Mouse (Mus musculus) Patski (cell line): ENCODE data around the gene Sgcd. TPM values are rescaled to one million over a fixed set of nuclear protein-coding genes. Genes with fewer than 3 reads are reported as not detected.

Experiments
- ATAC-seq: fragments of 100-300 bp; one replicate; pipeline ENCODE4 v1.8.0; 2021
- CTCF ChIA-PET: fragments of 350-600 bp; sonication (Branson Sonifier 250); formaldehyde crosslinking; loops from one replicate; lab custom pipeline; 2022; ENCODE audit warnings: inconsistent platforms; lab: Charles Lee
- POLR2A ChIA-PET: fragments of 350-600 bp; sonication (Branson Sonifier 250); formaldehyde crosslinking; loops from one replicate; lab custom pipeline; 2022; ENCODE audit warnings: antibody characterized with exemption, inconsistent platforms; lab: Charles Lee
- DNase-seq: peaks from one replicate; pipeline ENCODE4 v3.0.0-alpha.2; 2011; ENCODE audit warnings: low read depth, low spot score
- H3K27me3 ChIP-seq: fragments of 371-371 bp; one replicate; pipeline ENCODE4 v1.5.1; 2021
- CTCF ChIP-seq: fragments of 100-300 bp; IDR thresholded peaks from one replicate; pipeline ENCODE4 v1.5.1; 2021
- in situ Hi-C: fragments of 300-500 bp; cut with MboI; formaldehyde crosslinking; loops from 3 replicates; pipeline ENCODE4 v1.11.1; 2018; ENCODE audit warnings: low pct_unique_long_range_greater_than_20kb, mixed read lengths
- polyA plus RNA-seq: library from polyadenylated mRNA; unstranded; gene quantifications from one replicate; pipeline ENCODE4 v1.2.3, GENCODE M21; 2021

Sgcd gene
- polyA plus RNA-seq, 1 experiment from 2014 or later, result not detected

DNA sequence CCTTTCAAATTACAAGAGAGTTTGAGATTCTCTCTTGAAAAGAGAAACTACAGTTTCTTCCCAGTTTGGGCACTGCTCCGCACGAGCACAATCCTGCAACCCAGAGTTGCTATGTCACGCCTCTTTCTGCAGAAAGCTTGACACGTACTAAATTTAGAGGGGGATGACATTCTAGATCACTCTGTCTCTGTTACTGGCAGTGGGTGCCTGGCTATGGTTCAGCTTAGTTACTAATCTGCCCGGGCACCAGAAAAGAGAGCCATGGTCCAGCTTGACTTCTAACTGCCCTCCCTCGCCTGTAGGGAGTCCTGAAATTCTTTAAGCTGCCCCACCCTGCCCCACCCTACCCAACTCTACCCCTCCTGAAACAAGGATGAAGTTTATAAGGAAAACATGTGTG lies 611.3 kb downstream of the Sgcd start:
- H3K27me3 ChIP-seq, result no peaks in the 10 kb centered on the region
- ChIA-PET CTCF (no interaction called here), POLR2A (no interaction called here)
- DNase-seq (no peak), ATAC-seq (no peak)
- no peak for TF ChIP-seq CTCF
- in situ Hi-C loops, result no loop called here

DNA sequence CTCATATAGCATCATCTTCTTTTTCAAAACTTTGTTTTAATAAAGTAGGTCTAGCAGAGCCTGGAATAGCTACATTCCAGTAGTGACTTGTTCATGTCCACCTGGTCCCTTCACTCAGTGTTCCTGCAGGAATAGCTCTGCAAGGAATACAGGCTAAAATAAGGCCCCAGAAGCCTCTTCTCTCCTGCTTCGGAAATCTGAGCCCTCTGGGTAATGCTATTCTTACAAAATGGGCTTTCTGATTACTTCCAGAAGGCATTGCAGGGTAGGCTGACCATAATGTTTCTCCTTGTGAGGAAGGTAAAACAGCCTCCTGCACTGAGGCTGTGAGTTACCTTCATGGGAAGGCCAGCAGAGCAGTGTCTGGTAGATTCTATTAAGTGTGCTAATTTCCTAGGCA lies 611.9 kb downstream of the Sgcd start:
- DNase-seq (no peak), ATAC-seq (no peak)
- no peak for TF ChIP-seq CTCF
- no peaks in the 10 kb centered on the region for H3K27me3 ChIP-seq
- POLR2A ChIA-PET, result no interaction called here
- CTCF ChIA-PET, result no interaction called here
- in situ Hi-C loops, result no loop called here

DNA sequence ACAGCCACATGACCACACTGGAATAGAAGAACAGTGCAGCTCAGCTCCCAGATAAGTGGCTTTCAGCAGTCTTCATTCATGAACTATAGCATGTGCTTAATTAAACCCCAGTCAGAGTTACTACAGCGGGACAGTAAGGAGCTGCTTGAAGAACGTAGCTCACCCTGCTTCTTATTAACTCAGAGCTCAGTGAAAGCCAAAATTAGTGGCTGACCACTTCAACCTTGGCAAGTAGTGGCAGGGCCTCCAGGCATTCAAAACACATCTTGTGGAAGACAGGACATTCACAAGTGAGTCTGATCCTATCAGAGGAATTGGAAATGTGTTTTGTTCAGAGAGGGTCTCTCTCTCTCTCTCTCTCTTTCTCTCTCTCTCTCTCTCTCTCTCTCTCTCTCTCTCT lies 617.2 kb downstream of the Sgcd start:
- no peak for DNase-seq
- H3K27me3 ChIP-seq, result no peaks in the 10 kb centered on the region
- no peak for TF ChIP-seq CTCF
- in situ Hi-C loops, result no loop called here
- ATAC-seq, result no peak
- POLR2A ChIA-PET, result interaction anchor here (0.7 kb wide), 1 partner anchor 526 kb away, joined by 3 read pairs; no protein-coding TSS in a partner anchor
- CTCF ChIA-PET, result no interaction called here

DNA sequence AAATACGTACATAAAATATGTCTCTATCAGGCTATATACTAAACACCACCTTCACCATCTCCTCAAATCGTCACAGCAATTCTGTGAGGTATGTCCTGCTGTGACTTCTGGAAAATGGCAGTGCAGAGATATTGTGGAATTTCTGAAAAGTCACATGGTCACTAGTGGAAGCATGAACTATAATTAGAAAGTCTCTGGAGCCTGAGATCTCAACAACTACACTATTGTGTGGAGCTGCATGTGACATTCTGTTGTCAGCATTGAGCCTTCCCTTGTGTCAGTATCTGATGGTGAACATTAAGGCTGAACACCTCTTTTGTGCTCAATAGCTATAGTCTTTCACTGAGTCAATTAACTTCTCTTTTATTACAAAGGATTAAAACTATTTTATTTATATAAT lies 637.2 kb downstream of the Sgcd start:
- no peak for ATAC-seq
- no peaks in the 10 kb centered on the region for H3K27me3 ChIP-seq
- no peak for TF ChIP-seq CTCF
- in situ Hi-C loops, result no loop called here
- CTCF ChIA-PET, result no interaction called here
- no peak for DNase-seq
- POLR2A ChIA-PET, result no interaction called here

DNA sequence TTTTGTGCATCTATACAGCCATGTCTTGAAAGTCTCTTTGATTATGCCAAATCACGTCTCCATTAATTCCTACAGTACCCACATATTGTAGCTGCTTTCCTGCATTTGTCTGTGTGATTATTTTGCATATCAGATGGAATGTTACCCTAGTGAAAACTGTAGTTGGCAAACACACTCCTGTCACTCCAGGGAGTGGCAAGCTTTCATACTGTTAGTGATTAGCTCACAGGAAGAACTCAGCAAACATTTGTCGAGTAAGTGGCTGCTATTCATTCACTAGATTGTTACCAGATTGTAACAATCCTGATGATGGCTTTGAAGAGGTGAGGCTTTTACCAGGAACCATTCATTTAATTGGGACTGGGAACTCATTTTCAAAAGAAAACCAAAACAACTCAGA lies 645.3 kb downstream of the Sgcd start:
- POLR2A ChIA-PET, result no interaction called here
- H3K27me3 ChIP-seq, result no peaks in the 10 kb centered on the region
- ATAC-seq (no peak), DNase-seq (no peak)
- TF ChIP-seq CTCF, result no peak
- in situ Hi-C loops, result no loop called here
- CTCF ChIA-PET, result no interaction called here

DNA sequence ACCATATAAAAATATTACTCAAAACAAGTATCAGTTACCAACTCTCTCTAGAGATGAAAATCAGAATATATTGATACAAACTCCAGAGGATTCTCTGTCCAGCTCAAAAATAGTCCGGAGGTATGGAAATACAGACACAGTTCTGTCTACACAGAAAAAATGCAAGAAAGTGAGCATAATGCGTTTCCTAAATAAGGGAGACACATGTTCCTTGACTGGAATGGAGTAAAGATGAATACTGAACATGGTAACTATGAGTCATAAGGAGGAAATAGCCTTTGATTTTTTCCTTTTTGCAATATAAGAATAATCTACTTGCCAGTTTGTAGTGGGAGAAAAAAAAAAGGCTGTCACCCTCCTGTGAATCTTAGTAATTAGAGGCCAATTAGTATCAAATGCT lies 655.1 kb downstream of the Sgcd start:
- ChIA-PET CTCF (no interaction called here), POLR2A (no interaction called here)
- ATAC-seq (no peak), DNase-seq (no peak)
- TF ChIP-seq CTCF, result no peak
- H3K27me3 ChIP-seq, result peaks cover 3% of the 10 kb centered on the region
- in situ Hi-C loops, result no loop called here

DNA sequence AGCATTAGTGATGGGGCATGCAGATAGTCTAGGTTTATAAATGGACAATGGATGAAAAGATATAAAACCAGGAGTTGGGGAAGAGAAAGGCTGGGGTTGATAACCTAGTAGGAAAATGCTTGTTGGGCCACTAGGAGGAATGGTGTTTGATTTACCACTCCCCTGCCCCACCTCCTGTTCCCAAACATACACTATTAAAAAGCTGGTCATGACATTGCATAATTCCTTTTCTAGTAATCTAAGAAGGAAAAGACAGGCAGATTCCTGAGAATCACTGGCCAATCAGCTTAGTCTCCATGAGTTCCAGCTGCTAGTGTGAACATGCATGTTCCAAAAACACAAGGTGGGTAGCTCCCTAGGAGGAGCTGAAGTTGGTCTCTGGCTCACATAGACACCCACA lies 683.2 kb downstream of the Sgcd start:
- DNase-seq, result no peak
- CTCF ChIA-PET, result no interaction called here
- POLR2A ChIA-PET, result no interaction called here
- no peaks in the 10 kb centered on the region for H3K27me3 ChIP-seq
- no peak for ATAC-seq
- in situ Hi-C loops, result no loop called here
- no peak for TF ChIP-seq CTCF

DNA sequence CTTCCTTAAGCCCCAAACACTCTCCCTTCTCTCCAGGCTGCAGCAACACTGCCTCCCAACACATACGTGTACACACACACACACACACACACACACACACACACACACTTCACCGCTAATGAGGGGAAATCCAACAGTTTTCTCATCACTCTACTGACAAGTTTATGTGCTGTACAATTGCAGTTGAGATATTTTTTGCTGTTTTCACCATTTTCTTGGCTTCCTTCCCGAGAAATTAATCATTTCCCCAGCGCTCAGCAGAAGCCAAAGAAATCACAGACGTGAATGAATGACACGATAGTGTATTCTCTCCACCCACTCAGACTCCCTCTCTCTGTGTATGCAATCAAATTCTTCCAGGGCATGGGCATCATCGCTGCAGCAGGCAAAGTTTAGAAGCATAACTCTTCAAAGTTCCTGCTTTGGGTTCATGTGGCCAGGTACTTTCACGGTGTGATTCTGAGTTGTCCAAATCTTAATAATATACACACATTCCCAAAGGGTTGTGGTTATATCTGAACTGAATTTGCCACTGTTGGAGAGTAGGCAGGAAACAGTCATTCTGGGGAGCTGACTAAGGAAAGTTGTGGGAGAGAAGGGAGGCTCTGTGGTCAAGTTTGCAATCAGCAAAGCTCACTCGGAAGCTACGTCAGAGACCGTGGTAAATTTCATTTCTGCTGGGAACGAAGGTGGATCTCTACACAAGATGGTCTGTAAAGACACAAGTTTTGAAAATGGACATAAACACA lies 683.9 kb downstream of the Sgcd start:
- TF ChIP-seq CTCF, result no peak
- DNase-seq (no peak), ATAC-seq (no peak)
- in situ Hi-C loops, result no loop called here
- ChIA-PET POLR2A (no interaction called here), CTCF (no interaction called here)
- H3K27me3 ChIP-seq, result no peaks in the 10 kb centered on the region

DNA sequence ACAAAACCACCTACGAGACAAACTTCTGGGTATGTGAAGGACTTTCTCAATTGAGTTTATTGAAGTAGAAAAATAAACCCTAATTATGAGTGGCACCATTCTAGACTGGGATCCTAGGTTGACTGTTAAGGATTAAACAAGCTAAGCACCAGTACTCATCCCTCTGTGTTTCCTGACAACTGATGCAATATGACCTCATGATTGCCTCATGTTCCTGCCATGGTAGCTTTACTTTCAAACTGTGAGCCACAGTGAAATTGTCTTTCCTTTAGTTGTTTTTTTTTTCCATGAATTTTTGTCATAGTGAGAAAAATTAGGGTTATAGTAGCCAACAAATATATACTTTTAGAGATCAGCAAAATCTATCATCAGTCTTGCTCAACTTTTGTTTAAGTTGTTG lies 689.0 kb downstream of the Sgcd start:
- no peak for TF ChIP-seq CTCF
- H3K27me3 ChIP-seq, result no peaks in the 10 kb centered on the region
- ChIA-PET CTCF (no interaction called here), POLR2A (no interaction called here)
- in situ Hi-C loops, result no loop called here
- no peak for ATAC-seq
- no peak for DNase-seq

DNA sequence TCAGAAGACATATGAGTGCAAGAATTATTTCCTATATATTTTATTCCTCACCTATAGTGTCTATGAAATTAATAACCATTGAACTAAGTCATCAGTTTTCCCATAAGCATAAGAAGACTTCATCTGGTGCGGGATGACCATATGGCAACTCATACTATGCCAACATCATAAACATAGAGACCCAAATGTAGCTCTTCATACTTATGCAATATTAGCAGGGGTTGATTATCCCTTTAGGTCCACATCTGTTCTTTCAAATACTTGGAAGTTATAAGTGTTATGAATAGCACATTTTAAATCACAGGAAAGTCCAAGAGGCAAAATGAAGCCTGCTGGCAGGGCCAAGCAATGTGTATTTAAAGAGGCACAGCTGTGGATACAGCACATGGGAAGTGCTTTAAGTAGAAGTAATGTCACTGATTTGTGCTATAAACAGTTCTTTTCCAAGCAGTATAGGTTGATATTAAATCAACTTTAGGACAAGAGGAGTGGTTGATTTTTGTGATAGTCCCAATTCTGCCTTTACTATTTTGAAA lies 690.9 kb downstream of the Sgcd start:
- CTCF ChIA-PET, result no interaction called here
- no peak for DNase-seq
- TF ChIP-seq CTCF, result no peak
- no peaks in the 10 kb centered on the region for H3K27me3 ChIP-seq
- ATAC-seq, result no peak
- POLR2A ChIA-PET, result no interaction called here
- in situ Hi-C loops, result no loop called here

DNA sequence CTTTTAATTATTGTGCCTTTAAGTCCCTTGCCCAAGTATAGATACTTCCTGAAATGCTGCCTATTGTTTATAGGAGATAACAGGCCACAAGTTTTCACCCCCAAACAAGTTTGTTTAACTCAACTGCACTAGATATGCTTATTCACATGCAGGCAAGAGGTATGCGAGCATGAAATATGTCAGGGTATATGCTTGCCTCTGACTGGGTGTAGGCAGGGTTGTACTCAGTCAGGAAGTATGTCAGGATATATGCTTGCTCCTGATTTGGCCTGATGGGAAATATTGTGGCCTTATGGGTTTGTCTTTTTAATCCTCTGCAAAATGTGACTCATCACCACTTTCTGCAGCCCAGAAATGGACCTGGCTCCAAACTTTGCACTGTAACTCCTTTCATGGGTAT lies 694.0 kb downstream of the Sgcd start:
- in situ Hi-C loops, result no loop called here
- no peak for TF ChIP-seq CTCF
- ATAC-seq (no peak), DNase-seq (no peak)
- ChIA-PET POLR2A (no interaction called here), CTCF (no interaction called here)
- no peaks in the 10 kb centered on the region for H3K27me3 ChIP-seq

DNA sequence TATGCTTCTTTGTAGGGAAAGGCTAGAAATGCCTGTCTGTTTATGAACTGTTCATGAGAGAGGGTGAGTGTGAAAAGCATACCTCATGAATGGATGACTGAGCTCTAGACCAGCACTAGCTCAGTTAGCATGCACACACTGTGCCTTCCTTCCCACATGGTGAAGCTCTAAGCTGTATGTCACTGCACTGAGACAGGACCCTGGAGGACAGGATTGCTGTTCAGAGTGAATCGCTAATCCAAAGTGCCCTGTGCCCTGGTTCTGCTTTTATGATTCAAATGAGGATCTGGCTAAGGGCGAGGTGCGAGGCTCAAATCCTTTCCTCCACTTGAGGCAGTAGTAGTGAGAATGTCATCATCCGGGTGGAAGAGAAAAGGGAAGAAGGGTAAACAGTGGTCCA lies 712.2 kb downstream of the Sgcd start:
- no peak for TF ChIP-seq CTCF
- POLR2A ChIA-PET, result no interaction called here
- in situ Hi-C loops, result no loop called here
- CTCF ChIA-PET, result no interaction called here
- no peak for DNase-seq
- peaks cover 3% of the 10 kb centered on the region for H3K27me3 ChIP-seq
- ATAC-seq, result no peak
